In the genomic region with DNA sequence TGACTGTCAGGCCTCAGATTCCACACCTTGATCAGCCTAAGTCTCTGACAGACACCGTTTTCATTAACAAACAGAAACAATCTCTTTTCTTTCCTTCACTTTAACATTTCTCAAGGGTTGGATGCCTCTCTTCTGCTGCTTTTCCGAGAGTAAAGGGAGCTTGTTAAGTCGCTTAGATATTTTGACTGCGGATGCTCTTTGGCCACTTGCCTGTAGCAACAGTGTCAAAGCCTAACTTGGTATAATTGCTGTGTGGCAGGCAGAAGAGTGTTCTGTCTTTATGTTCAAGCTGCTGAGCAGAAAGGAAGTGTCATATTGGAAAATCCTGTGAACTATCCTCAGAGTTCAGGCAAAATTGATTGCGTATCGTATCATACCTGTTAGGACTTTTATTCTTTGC, we compare ENCODE assay signal across 26 mouse cellular contexts.
DNase-seq lines count a peak whose midpoint lies in the region; ATAC-seq and TF ChIP-seq lines count a peak whose summit lies in the region.
"Had no signal": no experiment of that assay in that cellular context is flagged by ENCODE, and none has a peak within 500 bp of the region (broad histone marks: within the 10 kb centered on the region; RNA-seq: fewer than 3 reads in every experiment).

No protein-coding gene starts in this region.

- TF ChIP-seq CTCF in layer of hippocampus, adult 2 months (conservative IDR thresholded peaks at IDR 0.05) = no peak

- DNase-seq in forebrain, embryonic 14.5 days (ENCODE audit: low spot score) = peak; percentile 41
- DNase-seq in layer of hippocampus, adult 2 months (ENCODE audit: low spot score in 2 of 2) = no peak
- DNase-seq in layer of hippocampus, adult 11-12 months (ENCODE audit: low spot score) = no peak
- peak; percentile 5 for DNase-seq in 3T3-L1 (ENCODE audit: low read depth, low spot score)
- peak; percentile 19 for DNase-seq in Muller cell, postnatal 12 days (ENCODE audit: inconsistent ontology term)
- DNase-seq in heart, postnatal 4 days = no peak
- DNase-seq: adrenal gland, postnatal 10 days; adrenal gland, postnatal 36 days; cerebellum, adult 11 months; cerebellum, adult 2 months; cerebellum, adult 9-11 months; cerebellum, postnatal 25 days; gastrocnemius, postnatal 25 days; heart, adult 18-20 months; heart, postnatal 10 days had no signal

- H3K4me1 ChIP-seq in forebrain, embryonic 14.5 days (ENCODE audit: control insufficient read depth, insufficient read depth, low read length) = peaks cover 16% of the 10 kb centered on the region
- H3K4me1 ChIP-seq in forebrain, embryonic 12.5 days = peaks cover 32% of the 10 kb centered on the region
- H3K4me1 ChIP-seq: heart, embryonic 12.5 days; heart, embryonic 15.5 days; intestine, embryonic 15.5 days had no signal

- H3K4me3 ChIP-seq in forebrain, embryonic 14.5 days (ENCODE audit: low read depth, low read length) = no peak overlapping the region
- H3K4me3 ChIP-seq in forebrain, embryonic 12.5 days (replicated peaks) = no peak overlapping the region
- no peak overlapping the region for H3K4me3 ChIP-seq in layer of hippocampus, adult 2 months
- H3K4me3 ChIP-seq: embryonic facial prominence, embryonic 13.5 days; forebrain, embryonic 10.5 days; forebrain, embryonic 15.5 days; heart, embryonic 12.5 days; heart, embryonic 15.5 days; hindbrain, embryonic 12.5 days; hindbrain, embryonic 15.5 days; intestine, embryonic 15.5 days had no signal

- no peak for ATAC-seq in forebrain, embryonic 14.5 days
- no peak for ATAC-seq in forebrain, embryonic 12.5 days (ENCODE audit: low FRiP score)
- ATAC-seq: CD4-positive, CD25-positive, alpha-beta regulatory T cell, adult 4 months; forebrain, embryonic 15.5 days; intestine, embryonic 15.5 days; Patski had no signal

- no peak overlapping the region for H3K4me2 ChIP-seq in forebrain, embryonic 14.5 days (ENCODE audit: low read length)
- H3K4me2 ChIP-seq in forebrain, embryonic 12.5 days = no peak overlapping the region
- H3K4me2 ChIP-seq: embryonic facial prominence, embryonic 13.5 days; forebrain, embryonic 15.5 days; heart, embryonic 12.5 days; heart, embryonic 15.5 days; hindbrain, embryonic 12.5 days; hindbrain, embryonic 15.5 days; intestine, embryonic 15.5 days had no signal

- no peaks in the 10 kb centered on the region for H3K27me3 ChIP-seq in forebrain, embryonic 14.5 days (replicated peaks; ENCODE audit: control insufficient read depth, insufficient read depth, low read length)
- H3K27me3 ChIP-seq in forebrain, embryonic 12.5 days = no peaks in the 10 kb centered on the region
- H3K27me3 ChIP-seq: forebrain, embryonic 15.5 days; heart, embryonic 12.5 days; heart, embryonic 15.5 days; hindbrain, embryonic 12.5 days; hindbrain, embryonic 15.5 days; intestine, embryonic 15.5 days; Patski had no signal

- no peaks in the 10 kb centered on the region for H3K9me3 ChIP-seq in forebrain, embryonic 14.5 days (replicated peaks; ENCODE audit: control insufficient read depth, low read length)
- H3K9me3 ChIP-seq in forebrain, embryonic 12.5 days = no peaks in the 10 kb centered on the region
- H3K9me3 ChIP-seq: embryonic facial prominence, embryonic 13.5 days; forebrain, embryonic 10.5 days; forebrain, embryonic 15.5 days; heart, embryonic 12.5 days; heart, embryonic 15.5 days; hindbrain, embryonic 12.5 days; hindbrain, embryonic 15.5 days; intestine, embryonic 15.5 days had no signal

- 49% methylated on average over 6 of the region's 6 CpGs for WGBS in forebrain, embryonic 14.5 days
- 57% methylated on average over 6 of the region's 6 CpGs for WGBS in forebrain, embryonic 12.5 days

- no peak overlapping the region for H3K9ac ChIP-seq in forebrain, embryonic 14.5 days (ENCODE audit: low read length)
- no peak overlapping the region for H3K9ac ChIP-seq in forebrain, embryonic 12.5 days
- H3K9ac ChIP-seq: embryonic facial prominence, embryonic 13.5 days; forebrain, embryonic 15.5 days; heart, embryonic 12.5 days; heart, embryonic 15.5 days; hindbrain, embryonic 12.5 days; hindbrain, embryonic 15.5 days; intestine, embryonic 15.5 days had no signal

- H3K27ac ChIP-seq in forebrain, embryonic 14.5 days (ENCODE audit: low read depth, low read length) = no peak overlapping the region
- H3K27ac ChIP-seq in forebrain, embryonic 12.5 days = no peak overlapping the region
- H3K27ac ChIP-seq in layer of hippocampus, adult 2 months = peak overlapping the region; percentile 69
- H3K27ac ChIP-seq: embryonic facial prominence, embryonic 13.5 days; forebrain, embryonic 10.5 days; forebrain, embryonic 15.5 days; heart, embryonic 15.5 days; hindbrain, embryonic 12.5 days; hindbrain, embryonic 15.5 days; intestine, embryonic 15.5 days had no signal

- H3K36me3 ChIP-seq in forebrain, embryonic 14.5 days (ENCODE audit: control insufficient read depth, insufficient read depth, low read length) = no peaks in the 10 kb centered on the region
- no peaks in the 10 kb centered on the region for H3K36me3 ChIP-seq in forebrain, embryonic 12.5 days (replicated peaks)
- H3K36me3 ChIP-seq: embryonic facial prominence, embryonic 13.5 days; forebrain, embryonic 10.5 days; forebrain, embryonic 15.5 days; heart, embryonic 12.5 days; heart, embryonic 15.5 days; hindbrain, embryonic 12.5 days; hindbrain, embryonic 15.5 days; intestine, embryonic 15.5 days had no signal

Comparison
In these comparisons a context has a peak if more than half of its experiments do, and no peak if none do; other contexts are left out.
1. DNase-seq: peak in forebrain, embryonic 14.5 days (single experiment), 3T3-L1 (single experiment) and Muller cell, postnatal 12 days (single experiment); none in layer of hippocampus, adult 2 months (0 of 2), layer of hippocampus, adult 11-12 months (single experiment) and heart, postnatal 4 days (single experiment).